Mouse (Mus musculus): ENCODE data around the gene Ccndbp1. TPM values are rescaled to one million over a fixed set of nuclear protein-coding genes. Genes with fewer than 3 reads are reported as not detected.

The Ccndbp1 gene
- polyA plus RNA-seq (2012; fragmentation: generic; extraction: Trizol): 21.1 TPM
- long read RNA-seq, experiment 1, transcript Ccndbp1-201 (11 exons, 1,569 nt): major isoform, 43 of 52 reads
- long read RNA-seq, experiment 1, partial matches to known transcripts: 5 of 52 reads
- long read RNA-seq, experiment 1, other reads (novel, unspliced or antisense): 4 of 52 reads
- long read RNA-seq, experiment 2, transcript Ccndbp1-201 (11 exons, 1,569 nt): major isoform, 56 of 59 reads
- long read RNA-seq, experiment 2, partial matches to known transcripts: 1 of 59 reads
- long read RNA-seq, experiment 2, other reads (novel, unspliced or antisense): 2 of 59 reads

DNA sequence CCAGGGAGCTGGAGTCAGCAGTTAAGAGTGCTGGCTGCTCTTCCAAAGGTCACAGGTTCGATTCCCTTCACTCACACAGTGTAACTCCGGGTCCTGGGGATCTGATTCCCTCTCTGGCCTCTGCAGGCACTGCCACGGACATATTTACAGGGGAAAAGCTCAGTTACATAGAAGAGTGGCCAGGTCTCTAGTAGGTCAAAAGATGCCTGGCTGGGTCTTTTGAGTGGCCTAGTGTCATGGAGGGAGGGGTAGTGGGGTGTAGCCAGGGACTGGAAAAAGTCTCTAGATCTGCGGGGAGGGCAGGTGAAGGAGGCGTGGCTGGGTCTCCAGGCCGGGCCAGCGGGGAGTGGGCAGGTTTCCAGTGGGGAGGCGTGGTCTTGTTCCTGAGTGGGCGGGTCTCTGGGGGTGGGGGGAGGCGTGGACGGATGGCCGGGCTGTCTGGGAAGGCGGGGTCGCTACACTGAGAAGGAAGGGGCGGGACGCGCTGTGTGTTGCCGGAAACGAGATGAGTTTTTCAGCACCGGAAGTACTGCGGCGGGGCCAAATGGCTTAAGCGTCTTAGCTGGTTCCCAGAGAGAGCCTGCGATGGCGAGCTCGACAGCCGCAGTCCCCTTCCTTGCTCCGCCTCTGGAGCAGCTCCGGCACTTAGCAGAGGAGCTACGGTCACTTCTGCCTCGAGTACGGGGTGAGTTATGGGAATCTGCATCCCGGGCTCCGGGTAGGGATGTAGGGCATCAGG lies at the start of gene Ccndbp1:
TSS of gene Ccndbp1 (plus strand) at position 479 of the 739 bp plus-strand sequence.
- Histone ChIP-seq H3K27me3 (ENCODE audit: control insufficient read depth, insufficient read depth, insufficient read length) (no peaks in the 10 kb centered on the region), H3K4me3 (ENCODE audit: insufficient read depth, poor library complexity, severe bottlenecking) (peak within 1 kb of the TSS; percentile 70), H3K79me3 (ENCODE audit: low read depth) (no peaks in the 10 kb centered on the region), H3K36me3 (ENCODE audit: control insufficient read depth, insufficient read depth) (peaks cover 3% of the 10 kb centered on the region), H3K79me2 (ENCODE audit: control insufficient read depth, insufficient read depth) (peaks cover 5% of the 10 kb centered on the region), H3ac (ENCODE audit: control insufficient read depth, insufficient read length, low read depth) (peak within 1 kb of the TSS; percentile 76)
- TF ChIP-seq CTCF (IDR thresholded peaks at IDR 0.05; ENCODE audit: control insufficient read depth, insufficient read depth, insufficient read length) (no peak), MYOG (IDR thresholded peaks at IDR 0.05; ENCODE audit: control insufficient read depth, extremely low read depth, insufficient read length) (no peak), USF1 (IDR thresholded peaks at IDR 0.05; ENCODE audit: low read depth) (no peak), FOSL1 (IDR thresholded peaks at IDR 0.05; ENCODE audit: insufficient read depth, low read length, poor library complexity, severe bottlenecking) (no peak), MAX (IDR thresholded peaks at IDR 0.05) (no peak), CEBPB (IDR thresholded peaks at IDR 0.05; ENCODE audit: low read depth) (no peak), MYOD1 (IDR thresholded peaks at IDR 0.05; ENCODE audit: control insufficient read depth, insufficient read length, low read depth) (no peak)

DNA sequence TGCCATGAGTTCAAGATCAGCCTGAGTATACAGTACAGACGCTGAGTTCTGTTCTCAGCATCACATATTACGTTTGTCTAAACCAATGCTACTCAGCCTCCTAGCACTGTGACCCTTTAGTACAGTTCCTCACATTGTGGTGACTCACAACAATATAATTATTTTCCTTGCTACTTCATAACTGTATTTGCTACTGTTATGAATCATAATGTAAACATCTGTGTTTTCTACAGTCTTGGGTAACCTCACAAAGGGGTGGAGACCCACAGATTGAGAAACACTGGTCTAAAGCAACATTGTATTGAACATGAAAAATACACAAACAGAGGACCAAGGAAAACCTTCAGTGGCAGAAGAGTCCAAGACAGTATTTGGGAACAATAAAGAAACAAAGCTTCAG lies 48.8 kb upstream of the Ccndbp1 start:
- H3K4me3 ChIP-seq (ENCODE audit: insufficient read depth, poor library complexity, severe bottlenecking): no peak overlapping the region
- peak; percentile 77 for TF ChIP-seq CEBPB (IDR thresholded peaks at IDR 0.05; ENCODE audit: low read depth)
- no peak for TF ChIP-seq CTCF (IDR thresholded peaks at IDR 0.05; ENCODE audit: control insufficient read depth, insufficient read depth, insufficient read length)
- TF ChIP-seq MYOD1 (IDR thresholded peaks at IDR 0.05; ENCODE audit: control insufficient read depth, insufficient read length, low read depth): no peak
- peaks cover 27% of the 10 kb centered on the region for H3K36me3 ChIP-seq (ENCODE audit: control insufficient read depth, insufficient read depth)

DNA sequence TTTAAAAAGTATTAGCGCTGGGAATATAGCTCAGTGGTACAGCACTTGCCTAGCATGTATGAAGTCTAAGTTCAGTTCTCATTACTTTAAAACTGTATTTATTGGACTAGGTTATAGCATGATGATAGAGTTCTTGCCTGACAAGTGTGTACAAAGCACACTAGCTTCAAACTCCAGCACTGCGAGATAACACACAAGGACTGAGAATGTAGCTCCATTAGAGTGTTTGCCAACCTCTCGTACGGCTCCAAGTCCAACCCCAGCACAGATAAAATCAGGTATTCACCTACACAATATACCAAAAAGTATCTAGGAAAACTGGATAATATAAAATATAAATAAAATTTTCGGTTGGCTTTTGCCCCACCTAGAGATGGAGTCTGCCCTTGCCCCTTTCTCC lies 48.4 kb upstream of the Ccndbp1 start:
- Histone ChIP-seq H3ac (ENCODE audit: control insufficient read depth, insufficient read length, low read depth) (no peak overlapping the region), H3K79me3 (ENCODE audit: low read depth) (peaks cover 19% of the 10 kb centered on the region), H3K27me3 (ENCODE audit: control insufficient read depth, insufficient read depth, insufficient read length) (no peaks in the 10 kb centered on the region), H3K36me3 (ENCODE audit: control insufficient read depth, insufficient read depth) (peaks cover 22% of the 10 kb centered on the region), H3K4me3 (ENCODE audit: insufficient read depth, poor library complexity, severe bottlenecking) (no peak overlapping the region), H3K79me2 (ENCODE audit: control insufficient read depth, insufficient read depth) (peaks cover 61% of the 10 kb centered on the region)
- TF ChIP-seq MYOD1 (IDR thresholded peaks at IDR 0.05; ENCODE audit: control insufficient read depth, insufficient read length, low read depth) (no peak), MYOG (IDR thresholded peaks at IDR 0.05; ENCODE audit: control insufficient read depth, extremely low read depth, insufficient read length) (no peak), MAX (IDR thresholded peaks at IDR 0.05) (no peak), CTCF (IDR thresholded peaks at IDR 0.05; ENCODE audit: control insufficient read depth, insufficient read depth, insufficient read length) (no peak), USF1 (IDR thresholded peaks at IDR 0.05; ENCODE audit: low read depth) (no peak), CEBPB (IDR thresholded peaks at IDR 0.05; ENCODE audit: low read depth) (no peak), FOSL1 (IDR thresholded peaks at IDR 0.05; ENCODE audit: insufficient read depth, low read length, poor library complexity, severe bottlenecking) (no peak)

More for the DNA sequence above, 48.8 kb upstream of the Ccndbp1 start:
- no peak overlapping the region for H3ac ChIP-seq (ENCODE audit: control insufficient read depth, insufficient read length, low read depth)
- no peaks in the 10 kb centered on the region for H3K27me3 ChIP-seq (ENCODE audit: control insufficient read depth, insufficient read depth, insufficient read length)
- peaks cover 56% of the 10 kb centered on the region for H3K79me2 ChIP-seq (ENCODE audit: control insufficient read depth, insufficient read depth)
- peaks cover 17% of the 10 kb centered on the region for H3K79me3 ChIP-seq (ENCODE audit: low read depth)

DNA sequence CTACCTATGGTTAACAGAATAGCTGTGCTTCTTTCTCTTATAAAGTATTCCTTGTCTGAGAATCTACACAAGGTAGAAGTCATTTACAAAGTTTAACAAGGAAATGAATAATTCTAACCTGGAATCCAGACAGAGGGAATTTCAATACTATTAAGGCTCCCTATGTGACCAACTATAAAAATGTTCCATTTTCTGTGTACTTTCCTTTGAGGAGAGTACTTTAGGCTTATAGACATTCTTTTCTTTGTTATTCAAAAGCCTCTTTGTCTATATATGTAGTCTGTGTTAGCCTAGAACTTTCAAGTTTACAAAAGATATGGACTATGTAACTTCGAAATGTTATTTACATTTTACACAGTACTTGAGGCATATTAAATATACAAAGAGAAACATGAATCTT lies 47.9 kb upstream of the Ccndbp1 start:
- peaks cover 65% of the 10 kb centered on the region for H3K79me2 ChIP-seq (ENCODE audit: control insufficient read depth, insufficient read depth)
- TF ChIP-seq MYOD1 (IDR thresholded peaks at IDR 0.05; ENCODE audit: control insufficient read depth, insufficient read length, low read depth): no peak
- TF ChIP-seq FOSL1 (IDR thresholded peaks at IDR 0.05; ENCODE audit: insufficient read depth, low read length, poor library complexity, severe bottlenecking): no peak
- no peak for TF ChIP-seq USF1 (IDR thresholded peaks at IDR 0.05; ENCODE audit: low read depth)
- TF ChIP-seq MYOG (IDR thresholded peaks at IDR 0.05; ENCODE audit: control insufficient read depth, extremely low read depth, insufficient read length): no peak
- no peak for TF ChIP-seq CEBPB (IDR thresholded peaks at IDR 0.05; ENCODE audit: low read depth)
- TF ChIP-seq MAX (IDR thresholded peaks at IDR 0.05): no peak
- no peak for TF ChIP-seq CTCF (IDR thresholded peaks at IDR 0.05; ENCODE audit: control insufficient read depth, insufficient read depth, insufficient read length)
- H3K36me3 ChIP-seq (ENCODE audit: control insufficient read depth, insufficient read depth): peaks cover 22% of the 10 kb centered on the region
- no peak overlapping the region for H3ac ChIP-seq (ENCODE audit: control insufficient read depth, insufficient read length, low read depth)
- H3K27me3 ChIP-seq (ENCODE audit: control insufficient read depth, insufficient read depth, insufficient read length): no peaks in the 10 kb centered on the region
- H3K4me3 ChIP-seq (ENCODE audit: insufficient read depth, poor library complexity, severe bottlenecking): no peak overlapping the region
- peaks cover 22% of the 10 kb centered on the region for H3K79me3 ChIP-seq (ENCODE audit: low read depth)

DNA sequence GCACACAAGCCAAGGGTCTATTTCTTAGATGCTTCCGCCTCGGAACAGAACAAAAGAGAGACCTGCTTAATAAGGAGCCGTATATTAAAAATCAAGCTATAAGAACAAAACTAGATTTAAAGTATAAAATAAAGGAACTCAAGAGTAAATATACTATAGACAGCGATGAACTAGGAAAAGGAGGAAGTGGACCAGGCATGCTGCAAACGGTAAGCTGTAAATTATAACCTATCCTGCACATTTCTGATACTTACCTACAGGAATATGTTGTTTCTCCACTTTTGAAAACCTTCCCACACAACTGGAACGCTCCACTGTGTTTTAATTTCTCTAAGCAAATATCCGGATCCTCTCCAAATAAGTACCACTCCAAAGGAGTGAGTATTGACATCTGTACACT lies 45.1 kb upstream of the Ccndbp1 start:
- no peak overlapping the region for H3ac ChIP-seq (ENCODE audit: control insufficient read depth, insufficient read length, low read depth)
- peaks cover 39% of the 10 kb centered on the region for H3K79me3 ChIP-seq (ENCODE audit: low read depth)
- TF ChIP-seq USF1 (IDR thresholded peaks at IDR 0.05; ENCODE audit: low read depth) (no peak), FOSL1 (IDR thresholded peaks at IDR 0.05; ENCODE audit: insufficient read depth, low read length, poor library complexity, severe bottlenecking) (no peak), CEBPB (IDR thresholded peaks at IDR 0.05; ENCODE audit: low read depth) (no peak), MAX (IDR thresholded peaks at IDR 0.05) (no peak), MYOD1 (IDR thresholded peaks at IDR 0.05; ENCODE audit: control insufficient read depth, insufficient read length, low read depth) (no peak), MYOG (IDR thresholded peaks at IDR 0.05; ENCODE audit: control insufficient read depth, extremely low read depth, insufficient read length) (no peak), CTCF (IDR thresholded peaks at IDR 0.05; ENCODE audit: control insufficient read depth, insufficient read depth, insufficient read length) (no peak)
- H3K36me3 ChIP-seq (ENCODE audit: control insufficient read depth, insufficient read depth): peaks cover 29% of the 10 kb centered on the region
- peaks cover 81% of the 10 kb centered on the region for H3K79me2 ChIP-seq (ENCODE audit: control insufficient read depth, insufficient read depth)
- H3K4me3 ChIP-seq (ENCODE audit: insufficient read depth, poor library complexity, severe bottlenecking): no peak overlapping the region
- H3K27me3 ChIP-seq (ENCODE audit: control insufficient read depth, insufficient read depth, insufficient read length): no peaks in the 10 kb centered on the region
